Mouse (Mus musculus) T-helper 2 cell (primary cell): ENCODE data around the gene Tmtc1.

Experiments used
- in situ Hi-C: fragments of 300-600 bp; cut with MboI, MseI; formaldehyde crosslinking; loops from one replicate; pipeline ENCODE4 v1.15.1; 2025; ENCODE audit warnings: high pct_unique_total_duplicates

The Tmtc1 gene

DNA sequence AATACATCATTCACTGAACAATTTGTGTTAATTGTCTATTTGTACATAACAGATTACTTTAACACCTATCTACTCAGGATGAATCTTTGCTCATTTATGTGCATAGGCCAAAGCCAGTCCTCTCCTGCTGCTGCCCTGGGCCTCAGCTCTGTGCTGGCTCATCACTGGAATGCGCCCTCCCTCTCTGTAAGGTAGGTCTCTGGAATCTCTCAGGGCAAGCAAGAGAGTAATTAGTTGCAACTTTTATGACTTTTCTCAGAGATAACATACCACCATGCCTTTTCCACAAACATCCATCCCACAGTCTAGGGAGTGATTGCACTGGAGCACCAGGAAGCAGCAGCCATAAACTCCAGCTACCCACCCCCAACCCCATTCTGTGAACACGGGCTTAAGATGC lies 70.7 kb downstream of the Tmtc1 start:
- in situ Hi-C loops: no loop called here

GRCm38 (mm10) chr6:148371223-148371622 lies 73.0 kb downstream of the Tmtc1 start:
- in situ Hi-C loops: no loop called here

DNA sequence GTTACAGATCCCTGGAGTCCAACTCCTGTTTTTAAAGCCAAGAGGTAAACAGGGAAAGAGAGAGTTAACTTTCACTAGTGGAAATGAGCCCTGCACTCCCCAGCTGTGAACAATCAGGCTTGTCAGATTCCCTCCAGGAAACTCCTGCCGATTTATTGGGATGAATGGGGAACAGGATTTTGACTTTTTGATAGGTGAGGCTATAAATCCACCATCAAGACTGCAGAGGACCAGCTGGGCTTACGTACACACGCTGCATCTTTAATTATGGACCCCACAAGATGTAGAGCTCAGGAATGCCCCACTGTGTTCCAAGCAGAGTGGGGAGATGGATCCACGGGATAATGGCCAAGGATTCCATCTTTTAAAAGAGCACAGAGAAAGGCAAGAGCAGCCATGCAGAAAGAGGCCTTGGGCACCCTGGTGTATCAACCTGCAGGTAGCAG lies 77.1 kb downstream of the Tmtc1 start:
- in situ Hi-C loops: no loop called here

- in situ Hi-C loops: no loop called here
These were observed 77.6 kb downstream of the Tmtc1 start for GRCm38 (mm10) chr6:148366629-148367028.

GRCm38 (mm10) chr6:148363162-148363561 lies 81.0 kb downstream of the Tmtc1 start:
- in situ Hi-C loops: no loop called here

GRCm38 (mm10) chr6:148362475-148362874 lies 81.7 kb downstream of the Tmtc1 start:
- in situ Hi-C loops: no loop called here

GRCm38 (mm10) chr6:148359348-148359905 lies 84.8 kb downstream of the Tmtc1 start:
- in situ Hi-C loops: no loop called here

GRCm38 (mm10) chr6:148358580-148359246 lies 85.5 kb downstream of the Tmtc1 start:
- in situ Hi-C loops: no loop called here

DNA sequence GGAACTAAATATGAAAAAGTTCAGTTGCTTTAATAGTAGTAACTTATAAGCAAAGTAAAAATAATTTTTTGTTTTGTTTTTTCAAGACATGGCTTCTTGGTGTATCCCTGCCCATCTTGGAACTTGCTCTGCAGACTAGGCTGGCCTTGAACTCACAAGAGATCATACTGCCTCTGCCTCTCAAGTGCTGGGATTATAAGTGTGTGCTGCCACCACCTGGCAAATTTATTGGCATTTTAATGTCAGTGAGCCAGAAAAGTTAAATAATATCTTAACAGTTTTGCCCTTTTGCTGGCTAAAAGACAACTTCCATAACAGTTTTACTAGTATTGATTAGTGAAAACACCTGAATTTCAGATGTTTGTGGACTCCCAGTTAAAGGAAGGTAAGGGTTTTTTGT lies 88.0 kb downstream of the Tmtc1 start:
- in situ Hi-C loops: no loop called here

DNA sequence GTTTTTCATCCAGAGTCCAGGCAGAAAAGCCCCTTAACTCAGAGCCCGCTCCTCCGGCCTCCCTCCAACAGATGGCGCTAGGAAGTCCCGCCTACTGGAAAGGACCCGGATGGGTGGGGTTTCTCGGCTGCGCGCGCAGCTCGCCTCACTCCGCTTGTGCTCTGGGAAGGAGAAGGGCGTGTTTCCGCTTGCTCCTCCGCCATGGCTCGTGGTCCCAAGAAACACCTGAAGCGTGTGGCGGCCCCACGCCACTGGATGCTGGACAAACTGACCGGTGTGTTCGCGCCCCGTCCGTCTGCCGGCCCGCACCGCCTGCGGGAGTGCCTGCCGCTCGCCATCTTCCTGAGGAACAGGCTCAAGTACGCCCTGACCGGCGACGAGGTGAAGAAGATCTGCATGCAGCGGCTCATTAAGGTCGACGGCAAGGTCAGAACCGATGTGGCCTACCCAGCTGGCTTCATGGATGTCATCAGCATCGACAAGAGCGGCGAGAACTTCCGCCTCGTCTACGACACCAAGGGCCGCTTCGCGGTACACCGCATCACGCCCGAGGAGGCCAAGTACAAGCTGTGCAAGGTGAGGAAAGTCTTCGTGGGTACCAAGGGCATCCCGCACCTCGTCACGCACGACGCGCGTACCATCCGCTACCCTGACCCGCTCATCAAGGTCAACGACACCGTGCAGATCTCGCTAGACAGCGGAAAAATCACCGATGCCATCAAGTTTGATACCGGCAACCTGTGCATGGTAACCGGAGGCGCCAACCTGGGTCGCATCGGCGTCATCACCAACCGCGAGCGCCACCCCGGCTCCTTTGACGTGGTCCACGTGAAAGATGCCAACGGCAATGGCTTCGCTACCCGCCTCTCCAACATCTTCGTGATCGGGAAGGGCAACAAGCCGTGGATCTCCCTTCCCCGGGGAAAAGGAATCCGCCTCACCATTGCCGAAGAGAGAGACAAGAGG lies 89.4 kb downstream of the Tmtc1 start:
- in situ Hi-C loops: no loop called here

GRCm38 (mm10) chr6:148354151-148354508 lies 90.1 kb downstream of the Tmtc1 start:
- in situ Hi-C loops: no loop called here

GRCm38 (mm10) chr6:148345001-148345400 lies 99.2 kb downstream of the Tmtc1 start:
- in situ Hi-C loops: no loop called here

- in situ Hi-C loops: no loop called here
These were observed 102.0 kb downstream of the Tmtc1 start for GRCm38 (mm10) chr6:148342191-148342590.

GRCm38 (mm10) chr6:148341765-148342164 lies 102.4 kb downstream of the Tmtc1 start:
- in situ Hi-C loops: no loop called here

DNA sequence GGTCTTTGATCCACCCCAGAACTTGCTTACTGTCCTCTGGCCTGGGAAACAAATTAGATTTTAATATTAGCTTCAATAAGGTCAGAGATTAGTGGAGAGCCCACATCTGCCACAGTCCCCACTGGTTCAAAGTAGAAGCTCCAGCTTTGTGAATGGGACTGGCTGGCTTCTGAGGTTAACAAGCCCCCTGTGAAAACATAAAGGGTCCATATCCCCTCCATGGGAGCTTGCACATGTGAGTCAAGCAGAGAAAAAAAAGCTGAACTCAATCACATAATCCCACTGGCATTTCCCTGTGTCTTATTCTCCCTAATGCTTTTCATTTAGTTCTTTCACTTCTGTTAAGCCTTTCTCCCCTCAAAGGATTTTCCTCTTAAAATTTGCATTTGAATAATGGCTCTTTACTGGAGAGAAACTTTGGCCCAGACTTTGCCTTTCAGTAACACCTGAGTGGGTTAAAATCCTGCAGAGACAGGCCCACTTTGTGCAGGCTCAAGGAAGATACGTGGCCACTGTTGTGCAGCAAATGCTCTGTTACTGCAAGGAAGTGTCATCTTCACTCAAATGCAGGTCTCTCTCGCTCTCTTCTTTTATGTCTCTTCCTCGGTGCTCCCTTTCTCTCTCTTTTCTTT lies 105.7 kb downstream of the Tmtc1 start:
- in situ Hi-C loops: no loop called here

- in situ Hi-C loops: no loop called here
These were observed 107.8 kb downstream of the Tmtc1 start for GRCm38 (mm10) chr6:148336290-148336955.

- in situ Hi-C loops: no loop called here
These were observed 112.3 kb downstream of the Tmtc1 start for GRCm38 (mm10) chr6:148331916-148332315.

DNA sequence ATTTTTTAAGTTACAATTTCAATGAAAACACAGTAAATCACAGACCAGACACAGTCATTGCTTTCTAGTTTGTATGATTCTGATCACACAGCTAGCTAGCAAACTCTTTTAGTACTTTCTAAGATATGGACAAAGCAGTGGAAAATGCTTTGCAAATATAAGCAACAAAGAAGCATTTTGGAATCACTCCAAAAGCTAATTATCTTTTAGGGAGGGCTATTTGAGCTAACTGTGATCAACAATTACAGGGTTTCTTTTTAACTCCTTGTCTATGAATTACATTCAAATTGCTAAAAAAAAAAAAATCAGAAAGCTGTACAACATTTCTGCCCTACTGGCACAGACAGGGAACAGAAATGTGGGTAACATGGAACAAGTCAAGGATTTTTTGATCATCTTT lies 114.2 kb downstream of the Tmtc1 start:
- in situ Hi-C loops: no loop called here

DNA sequence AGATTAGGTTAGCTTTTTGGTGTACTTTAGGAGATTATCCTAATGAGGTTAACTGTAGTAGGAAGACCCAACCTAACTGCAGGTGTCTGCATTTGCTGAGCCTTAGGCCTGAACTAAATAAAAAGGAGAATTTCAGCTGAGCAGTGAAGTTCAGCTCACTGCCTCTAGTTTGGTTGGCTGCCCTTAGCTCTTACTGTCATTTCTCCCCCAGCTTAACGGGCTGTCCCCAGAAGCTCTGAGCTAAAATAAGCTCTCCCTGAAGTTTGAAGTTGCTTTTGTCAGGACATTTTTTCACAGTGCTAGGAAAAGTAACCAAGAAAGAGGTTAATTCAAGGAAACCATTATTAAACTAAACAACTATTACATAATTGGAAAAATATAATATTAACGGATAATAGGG lies 115.3 kb downstream of the Tmtc1 start:
- in situ Hi-C loops: no loop called here

- in situ Hi-C loops: no loop called here
These were observed 116.1 kb downstream of the Tmtc1 start for GRCm38 (mm10) chr6:148328130-148328529.

DNA sequence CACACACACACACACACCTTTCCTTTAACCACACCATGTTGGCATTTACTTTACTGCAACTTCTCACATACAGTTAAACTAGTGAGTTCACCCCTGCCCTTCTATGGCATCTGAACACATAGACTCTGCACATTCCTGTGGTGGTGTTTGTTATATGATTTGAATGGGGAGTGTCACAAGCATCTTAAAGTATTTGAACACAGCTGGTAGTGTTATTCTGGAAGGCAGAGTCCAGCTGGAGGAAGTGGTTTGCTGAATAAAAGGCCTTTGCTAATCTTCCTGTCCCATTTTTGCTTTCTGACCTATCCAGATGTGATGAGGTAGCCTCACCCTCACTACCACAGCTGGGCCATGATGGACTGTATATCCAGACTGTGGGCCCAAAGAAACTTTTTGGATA lies 125.5 kb downstream of the Tmtc1 start:
- in situ Hi-C loops: no loop called here
